Mouse (Mus musculus) liver, embryonic 16.5 days (tissue): ENCODE measurements around the gene Fundc1. TPM values are rescaled to one million over a fixed set of nuclear protein-coding genes. Genes with fewer than 3 reads are reported as not detected.
"Not testable (repeated sequence)": the region's sequence is repeated elsewhere in the genome, so short reads cannot be mapped to it uniquely, and the experiment has no call there.

Source experiments
- ATAC-seq: fragments of 200-750 bp; cut with Nextera tagmentation; 2 replicates; pipeline ENCODE4 v1.8.0; 2017; ENCODE audit warnings: low read depth, mild to moderate bottlenecking, moderate number of reproducible peaks, moderate library complexity
- H3K27ac ChIP-seq: fragments of 300-500 bp; sonication (generic); 2 replicates; pipeline ENCODE4 v1.5.1; 2014; ENCODE audit warnings: mild to moderate bottlenecking, low read length
- H3K27me3 ChIP-seq: fragments of 300-500 bp; sonication (generic); 2 replicates; pipeline ENCODE4 v1.6.1; 2014; ENCODE audit warnings: low read depth, low read length, mixed read lengths; ENCODE audit not compliant: control insufficient read depth, insufficient read depth
- H3K36me3 ChIP-seq: fragments of 300-500 bp; sonication (generic); 2 replicates; pipeline ENCODE4 v1.6.1; 2014; ENCODE audit warnings: mild to moderate bottlenecking; ENCODE audit not compliant: control insufficient read depth, insufficient read depth
- H3K4me1 ChIP-seq: fragments of 300-500 bp; sonication (generic); 2 replicates; pipeline ENCODE4 v1.6.1; 2014; ENCODE audit warnings: low read depth, low read length, mixed read lengths; ENCODE audit not compliant: control insufficient read depth
- H3K4me2 ChIP-seq: fragments of 300-500 bp; sonication (generic); 2 replicates; pipeline ENCODE4 v1.6.1; 2014; ENCODE audit warnings: low read depth, low read length, mixed read lengths
- H3K4me3 ChIP-seq: fragments of 300-500 bp; sonication (generic); 2 replicates; pipeline ENCODE4 v1.5.1; 2014; ENCODE audit warnings: low read depth, mild to moderate bottlenecking, low read length
- H3K9ac ChIP-seq: fragments of 300-500 bp; sonication (generic); 2 replicates; pipeline ENCODE4 v1.6.1; 2014; ENCODE audit warnings: low read depth, low read length
- H3K9me3 ChIP-seq: fragments of 300-500 bp; sonication (generic); replicated peaks from 2 replicates; pipeline ENCODE4 v1.6.1; 2016; ENCODE audit warnings: low read length; ENCODE audit not compliant: control insufficient read depth
- WGBS: fragments of 180-500 bp; shearing (Covaris S2); extraction: QIAGEN DNeasy Blood & Tissue Kit; methylation state at CpG from one replicate; pipeline ENCODE4 v1.1.7; 2014; ENCODE audit not compliant: insufficient replicate concordance; 5-methylcytosine and 5-hydroxymethylcytosine counted together
- polyA plus RNA-seq: library from polyadenylated mRNA; unstranded; fragments of >200 nt; fragmentation: Nextera tagmentation; extraction: Ambion mirVana; gene quantifications from 2 replicates; pipeline ENCODE4 v1.2.1, GENCODE M21; 2015

Gene Fundc1
- polyA plus RNA-seq, 1 experiment from 2014 or later, result 11.6 TPM

DNA sequence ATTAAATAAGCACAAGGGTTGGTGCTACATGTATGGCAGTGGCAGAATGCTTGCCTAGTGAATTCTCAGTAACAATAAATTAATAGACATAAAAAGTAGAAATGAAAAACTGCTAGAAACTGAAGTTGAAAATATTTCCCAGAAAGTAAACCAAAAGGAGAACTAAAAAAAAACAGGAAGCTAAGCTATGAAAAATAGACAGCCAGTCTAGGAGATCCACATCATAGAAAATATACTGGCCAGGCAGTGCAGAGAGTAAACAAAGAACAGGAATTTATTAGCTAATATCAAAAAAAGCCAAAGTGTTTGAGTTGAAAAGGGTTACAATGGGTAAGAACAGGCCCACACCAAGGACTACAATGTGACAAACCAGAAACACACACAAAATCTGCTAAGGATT is 7.4 kb downstream of the Fundc1 start:
- H3K9me3 ChIP-seq, result no peaks in the 10 kb centered on the region
- no peak overlapping the region for H3K27ac ChIP-seq
- no peak overlapping the region for H3K9ac ChIP-seq
- no peak overlapping the region for H3K4me2 ChIP-seq
- H3K4me3 ChIP-seq, result no peak overlapping the region
- no peaks in the 10 kb centered on the region for H3K27me3 ChIP-seq
- H3K4me1 ChIP-seq, result no peaks in the 10 kb centered on the region
- no peak for ATAC-seq
- H3K36me3 ChIP-seq, result no peaks in the 10 kb centered on the region

GRCm38 (mm10) chrX:17558746-17559145 is 13.4 kb downstream of the Fundc1 start:
- Histone ChIP-seq H3K36me3 (no peaks in the 10 kb centered on the region), H3K9ac (no peak overlapping the region), H3K27ac (no peak overlapping the region), H3K4me1 (no peaks in the 10 kb centered on the region), H3K9me3 (no peaks in the 10 kb centered on the region), H3K27me3 (no peaks in the 10 kb centered on the region), H3K4me3 (no peak overlapping the region), H3K4me2 (no peak overlapping the region)
- 46% methylated on average over 4 of the region's 4 CpGs for WGBS
- ATAC-seq, result no peak

DNA sequence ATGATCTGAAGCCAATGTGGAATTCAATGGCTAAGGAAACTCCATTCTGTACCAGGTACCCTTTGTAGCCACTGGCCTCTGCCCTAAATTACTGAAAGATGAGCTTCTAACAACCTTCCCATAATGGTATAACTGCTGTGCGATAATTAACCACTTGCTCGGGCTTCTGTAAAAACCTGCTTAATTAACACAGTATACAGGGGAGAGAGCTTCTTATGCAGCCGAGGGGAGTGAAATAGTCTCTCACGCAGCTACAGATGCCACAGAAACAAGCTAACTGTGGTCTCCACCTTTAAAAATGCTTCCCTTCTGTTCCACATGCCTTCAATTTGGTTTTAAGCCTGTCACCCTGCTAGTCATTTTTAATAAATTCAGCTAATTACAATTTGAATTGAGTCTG is 17.6 kb downstream of the Fundc1 start:
- WGBS, result 73% methylated on average over 4 of the region's 4 CpGs
- no peak overlapping the region for H3K4me2 ChIP-seq
- H3K9ac ChIP-seq, result no peak overlapping the region
- H3K4me1 ChIP-seq, result no peaks in the 10 kb centered on the region
- no peak overlapping the region for H3K27ac ChIP-seq
- H3K36me3 ChIP-seq, result no peaks in the 10 kb centered on the region
- ATAC-seq, result no peak
- no peaks in the 10 kb centered on the region for H3K9me3 ChIP-seq
- no peaks in the 10 kb centered on the region for H3K27me3 ChIP-seq
- no peak overlapping the region for H3K4me3 ChIP-seq

GRCm38 (mm10) chrX:17551586-17551985 is 20.5 kb downstream of the Fundc1 start:
- not testable (repeated sequence) for ATAC-seq, H3K4me1 ChIP-seq, H3K4me3 ChIP-seq, H3K4me2 ChIP-seq, H3K27me3 ChIP-seq, H3K9me3 ChIP-seq, H3K9ac ChIP-seq, H3K27ac ChIP-seq, H3K36me3 ChIP-seq

- Histone ChIP-seq H3K9me3 (no peaks in the 10 kb centered on the region), H3K4me2 (no peak overlapping the region), H3K9ac (no peak overlapping the region), H3K27me3 (no peaks in the 10 kb centered on the region), H3K4me3 (no peak overlapping the region), H3K4me1 (no peaks in the 10 kb centered on the region), H3K36me3 (no peaks in the 10 kb centered on the region), H3K27ac (no peak overlapping the region)
- WGBS, result 31% methylated on average over 6 of the region's 6 CpGs
- ATAC-seq, result no peak
Observed at GRCm38 (mm10) chrX:17547143-17547806, 24.9 kb downstream of the Fundc1 start.

DNA sequence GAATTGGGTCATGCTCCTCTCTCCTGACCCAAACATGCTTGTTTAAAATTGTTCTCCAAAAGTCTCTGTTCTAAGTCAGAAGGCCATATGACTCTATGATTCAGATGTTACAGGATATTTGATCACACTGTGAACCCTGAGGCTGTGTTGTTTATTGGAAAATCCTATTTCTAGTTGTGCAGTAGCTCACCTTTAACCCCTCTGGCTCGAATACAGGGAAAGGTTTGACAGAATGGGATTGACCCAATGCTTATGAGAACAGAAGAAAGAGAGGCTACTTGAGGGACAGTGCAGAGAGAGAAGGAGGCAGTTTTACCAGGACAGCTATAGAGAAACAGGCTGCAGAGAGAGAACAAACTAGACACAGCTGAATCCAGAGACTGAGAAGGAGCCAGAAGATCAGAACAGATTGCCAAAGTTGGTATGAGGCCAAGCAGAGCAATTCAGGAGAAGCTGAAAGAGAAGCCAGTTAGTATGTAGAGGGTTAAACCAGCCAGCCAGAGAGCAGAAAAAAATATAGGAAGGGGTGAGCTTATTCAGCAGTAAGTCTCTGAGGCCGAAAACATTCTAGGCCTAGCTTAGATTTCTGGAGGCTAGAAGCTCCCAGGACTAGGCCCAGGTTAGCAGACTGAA is 27.1 kb downstream of the Fundc1 start:
- H3K9ac ChIP-seq, result no peak overlapping the region
- H3K36me3 ChIP-seq, result no peaks in the 10 kb centered on the region
- no peaks in the 10 kb centered on the region for H3K27me3 ChIP-seq
- WGBS, result 38% methylated on average over 2 of the region's 2 CpGs
- H3K4me3 ChIP-seq, result no peak overlapping the region
- no peak for ATAC-seq
- H3K9me3 ChIP-seq, result no peaks in the 10 kb centered on the region
- H3K4me2 ChIP-seq, result no peak overlapping the region
- no peaks in the 10 kb centered on the region for H3K4me1 ChIP-seq
- no peak overlapping the region for H3K27ac ChIP-seq

DNA sequence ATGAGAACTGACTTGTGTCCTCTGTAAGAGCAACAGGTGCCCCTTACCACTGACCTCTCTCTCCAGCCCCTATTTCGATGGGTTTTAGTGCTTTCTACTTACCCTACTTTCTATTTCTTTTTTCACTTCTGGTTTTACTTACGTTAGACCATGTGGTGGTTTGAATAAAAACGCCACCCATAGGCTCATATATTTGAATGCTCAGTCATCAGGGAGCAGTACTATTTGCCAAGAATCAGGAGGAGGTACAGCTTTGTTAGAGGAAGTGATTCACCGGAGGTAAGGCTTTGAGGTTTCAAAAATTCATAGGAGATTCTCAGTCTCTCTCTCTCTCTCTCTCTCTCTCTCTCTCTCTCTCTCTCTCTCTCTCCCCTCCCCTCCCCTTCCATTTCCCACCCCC is 34.4 kb downstream of the Fundc1 start:
- no peak overlapping the region for H3K4me3 ChIP-seq
- H3K4me2 ChIP-seq, result no peak overlapping the region
- no peaks in the 10 kb centered on the region for H3K36me3 ChIP-seq
- no peaks in the 10 kb centered on the region for H3K4me1 ChIP-seq
- H3K9ac ChIP-seq, result no peak overlapping the region
- H3K9me3 ChIP-seq, result no peaks in the 10 kb centered on the region
- ATAC-seq, result no peak
- 60% methylated on average over 4 of the region's 4 CpGs for WGBS
- H3K27me3 ChIP-seq, result no peaks in the 10 kb centered on the region
- no peak overlapping the region for H3K27ac ChIP-seq

- no peaks in the 10 kb centered on the region for H3K27me3 ChIP-seq
Observed at GRCm38 (mm10) chrX:17527008-17527407, 45.1 kb downstream of the Fundc1 start.

DNA sequence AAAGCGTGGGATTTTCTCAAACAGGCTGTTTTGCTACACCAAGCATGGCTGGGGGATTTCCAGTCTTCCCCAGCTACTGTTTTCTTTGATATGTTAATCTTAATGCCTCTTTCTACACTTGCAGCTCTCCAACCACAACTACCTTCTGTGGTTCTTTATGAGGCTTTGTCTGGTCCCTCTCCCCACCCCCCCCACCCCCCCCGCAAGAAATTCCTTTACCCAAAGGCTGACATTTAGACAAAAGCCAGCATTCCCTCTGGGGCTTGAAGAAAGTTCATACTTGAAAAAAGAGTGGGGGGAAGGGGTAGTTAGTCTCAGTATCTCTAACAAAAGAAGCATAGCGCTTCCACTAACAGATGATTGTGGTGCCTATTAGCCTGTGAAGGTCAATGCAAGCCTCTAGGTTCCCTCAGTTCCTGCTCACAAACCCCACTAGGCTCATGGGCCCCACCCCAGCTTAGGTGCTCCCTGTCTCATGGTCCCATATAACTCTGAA is 50.9 kb downstream of the Fundc1 start:
- Histone ChIP-seq H3K9ac (no peak overlapping the region), H3K27ac (no peak overlapping the region), H3K36me3 (no peaks in the 10 kb centered on the region), H3K4me1 (no peaks in the 10 kb centered on the region), H3K9me3 (no peaks in the 10 kb centered on the region), H3K4me3 (no peak overlapping the region), H3K4me2 (no peak overlapping the region), H3K27me3 (no peaks in the 10 kb centered on the region)
- ATAC-seq, result no peak
- 30% methylated on average over 3 of the region's 3 CpGs for WGBS

More at GRCm38 (mm10) chrX:17527008-17527407, 45.1 kb downstream of the Fundc1 start:
- ATAC-seq, result no peak
- 51% methylated on average over 2 of the region's 2 CpGs for WGBS
- H3K4me2 ChIP-seq, result no peak overlapping the region
- no peaks in the 10 kb centered on the region for H3K9me3 ChIP-seq
- no peak overlapping the region for H3K9ac ChIP-seq
- H3K4me1 ChIP-seq, result no peaks in the 10 kb centered on the region
- H3K36me3 ChIP-seq, result no peaks in the 10 kb centered on the region
- H3K4me3 ChIP-seq, result no peak overlapping the region
- H3K27ac ChIP-seq, result no peak overlapping the region
